Mouse (Mus musculus): Measurements from ENCODE around the gene Nckap1.

- TF ChIP-seq CTCF (IDR thresholded peaks at IDR 0.05; ENCODE audit: low read depth, low read length) (no peak), POLR2A (IDR thresholded peaks at IDR 0.05; ENCODE audit: borderline replicate concordance, low read depth, low read length) (no peak)
These were observed 15.8 kb upstream of the Nckap1 start for GRCm38 (mm10) chr2:80596960-80597359.

All from bone marrow macrophage, adult 2 months (primary cell).